Mouse (Mus musculus) hindbrain, postnatal 0 days (tissue): ENCODE data around the gene Uvssa. TPM values are rescaled to one million over a fixed set of nuclear protein-coding genes. Genes with fewer than 3 reads are reported as not detected.

Source experiments
- ATAC-seq: fragments of 200-750 bp; cut with Nextera tagmentation; 2 replicates; pipeline ENCODE4 v1.8.0; 2017; ENCODE audit warnings: mild to moderate bottlenecking, moderate TSS enrichment, moderate library complexity
- DNase-seq: peaks from one replicate; pipeline ENCODE4 v3.0.0-alpha.2; 2015; ENCODE audit warnings: low spot score
- H3K27ac ChIP-seq: fragments of 300-500 bp; sonication (generic); 2 replicates; pipeline ENCODE4 v1.5.1; 2014; ENCODE audit warnings: mild to moderate bottlenecking
- H3K27me3 ChIP-seq: fragments of 300-500 bp; sonication (generic); 2 replicates; pipeline ENCODE4 v1.6.1; 2014; ENCODE audit warnings: low read length, mixed read lengths; ENCODE audit not compliant: insufficient read depth
- H3K36me3 ChIP-seq: fragments of 300-500 bp; sonication (generic); 2 replicates; pipeline ENCODE4 v1.6.1; 2014; ENCODE audit warnings: low read length, mixed read lengths; ENCODE audit not compliant: insufficient read depth
- H3K4me1 ChIP-seq: fragments of 300-500 bp; sonication (generic); 2 replicates; pipeline ENCODE4 v1.6.1; 2014; ENCODE audit warnings: antibody characterized with exemption, low read length, mixed read lengths; ENCODE audit not compliant: insufficient read depth
- H3K4me2 ChIP-seq: fragments of 300-500 bp; sonication (generic); 2 replicates; pipeline ENCODE4 v1.6.1; 2014; ENCODE audit warnings: low read depth, mild to moderate bottlenecking, low read length, moderate library complexity, mixed read lengths
- H3K4me3 ChIP-seq: fragments of 300-500 bp; sonication (generic); 2 replicates; pipeline ENCODE4 v1.5.1; 2014; ENCODE audit warnings: low read length
- H3K9ac ChIP-seq: fragments of 300-500 bp; sonication (generic); replicated peaks from 2 replicates; pipeline ENCODE4 v1.6.1; 2014; ENCODE audit warnings: mild to moderate bottlenecking, low read length, moderate library complexity, mixed read lengths
- H3K9me3 ChIP-seq: fragments of 300-500 bp; sonication (generic); 2 replicates; pipeline ENCODE4 v1.6.1; 2016; ENCODE audit warnings: low read length, mixed read lengths
- CTCF ChIP-seq: IDR thresholded peaks from 2 replicates; pipeline ENCODE4 v1.5.1; 2016; ENCODE audit warnings: antibody characterized with exemption, control low read depth, low read depth
- WGBS: fragments of 180-500 bp; shearing (Covaris S2); extraction: QIAGEN DNeasy Blood & Tissue Kit; methylation state at CpG from one replicate; pipeline ENCODE4 v1.1.7; 2014; 5-methylcytosine and 5-hydroxymethylcytosine counted together
- polyA plus RNA-seq: library from polyadenylated mRNA; unstranded; fragments of >200 nt; fragmentation: Nextera tagmentation; extraction: Ambion mirVana; gene quantifications from 2 replicates; pipeline ENCODE4 v1.2.1, GENCODE M21; 2015
- total RNA-seq: library from RNA; depleted of rRNA; stranded (reverse); fragments of >200 nt; gene quantifications from 2 replicates; pipeline ENCODE4 v1.2.3, GENCODE M21; 2014

The Uvssa gene
- total and polyA plus RNA-seq, 2 experiments from 2014 or later: 7.7 to 8.1 TPM

DNA sequence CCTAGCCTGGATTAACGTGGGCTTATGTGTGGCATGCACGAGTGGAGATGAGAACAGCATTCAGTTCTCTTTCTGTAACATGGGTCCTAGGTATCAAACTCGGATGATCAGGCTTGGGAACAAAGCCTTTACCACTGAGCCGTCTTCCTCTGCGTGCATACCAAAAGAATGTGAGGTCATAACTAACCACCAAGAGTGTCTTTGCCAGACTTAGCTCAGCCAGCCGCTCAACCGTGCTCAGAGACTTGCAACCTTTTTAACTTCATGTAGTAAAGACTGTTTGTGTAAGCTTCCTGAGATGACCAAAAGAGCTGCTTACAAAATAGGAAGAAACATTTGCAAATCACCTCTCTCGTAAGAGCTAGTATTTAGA, 26.1 kb upstream of the Uvssa start:
- 75% methylated on average over 8 of the region's 8 CpGs for WGBS
- Histone ChIP-seq H3K36me3 (no peaks in the 10 kb centered on the region), H3K9ac (no peak overlapping the region), H3K4me2 (no peak overlapping the region), H3K4me1 (no peaks in the 10 kb centered on the region), H3K27ac (no peak overlapping the region), H3K9me3 (no peaks in the 10 kb centered on the region), H3K4me3 (no peak overlapping the region), H3K27me3 (no peaks in the 10 kb centered on the region)
- DNase-seq (no peak), ATAC-seq (no peak)
- no peak for TF ChIP-seq CTCF

DNA sequence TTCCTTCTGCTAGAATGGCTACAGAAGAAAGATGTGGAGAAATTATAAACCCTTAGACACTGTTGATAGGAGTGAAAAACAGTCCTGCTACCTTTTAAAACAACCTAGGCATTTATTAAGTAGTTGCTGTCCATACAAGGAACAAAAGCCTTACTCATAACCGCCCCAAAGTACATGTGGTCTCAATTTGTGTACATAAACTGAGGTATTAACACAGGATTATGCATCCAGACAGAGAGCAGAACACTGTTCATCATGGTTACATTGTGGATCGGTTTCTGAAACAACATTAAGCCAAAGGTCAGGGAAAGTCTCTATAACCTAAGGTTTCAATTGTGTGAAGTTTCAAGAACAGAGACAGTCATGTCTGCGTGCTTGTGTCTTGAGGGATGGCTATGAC, 25.3 kb upstream of the Uvssa start:
- DNase-seq (no peak), ATAC-seq (no peak)
- Histone ChIP-seq H3K4me1 (no peaks in the 10 kb centered on the region), H3K4me2 (no peak overlapping the region), H3K9ac (no peak overlapping the region), H3K4me3 (no peak overlapping the region), H3K9me3 (no peaks in the 10 kb centered on the region), H3K27ac (no peak overlapping the region), H3K36me3 (no peaks in the 10 kb centered on the region), H3K27me3 (no peaks in the 10 kb centered on the region)
- no peak for TF ChIP-seq CTCF
- 79% methylated on average over 3 of the region's 3 CpGs for WGBS

- Histone ChIP-seq H3K4me2 (no peak overlapping the region), H3K4me3 (no peak overlapping the region), H3K36me3 (peaks cover 29% of the 10 kb centered on the region), H3K9ac (no peak overlapping the region), H3K27me3 (no peaks in the 10 kb centered on the region), H3K27ac (no peak overlapping the region), H3K4me1 (no peaks in the 10 kb centered on the region), H3K9me3 (no peaks in the 10 kb centered on the region)
- ATAC-seq (no peak), DNase-seq (no peak)
- WGBS: 94% methylated on average over 1 of the region's 1 CpGs
- no peak for TF ChIP-seq CTCF
These were observed 20.9 kb upstream of the Uvssa start for GRCm38 (mm10) chr5:33357494-33357893.

GRCm38 (mm10) chr5:33358467-33358866, 19.9 kb upstream of the Uvssa start:
- TF ChIP-seq CTCF: no peak
- Histone ChIP-seq H3K4me3 (no peak overlapping the region), H3K27me3 (no peaks in the 10 kb centered on the region), H3K4me1 (no peaks in the 10 kb centered on the region), H3K27ac (no peak overlapping the region), H3K36me3 (peaks cover 36% of the 10 kb centered on the region), H3K9me3 (no peaks in the 10 kb centered on the region), H3K9ac (no peak overlapping the region), H3K4me2 (no peak overlapping the region)
- DNase-seq (no peak), ATAC-seq (no peak)
- WGBS: 95% methylated on average over 4 of the region's 4 CpGs

GRCm38 (mm10) chr5:33363263-33363662, 15.1 kb upstream of the Uvssa start:
- ATAC-seq (no peak), DNase-seq (no peak)
- H3K9me3 ChIP-seq: no peaks in the 10 kb centered on the region
- no peaks in the 10 kb centered on the region for H3K27me3 ChIP-seq
- H3K4me3 ChIP-seq: no peak overlapping the region
- no peak overlapping the region for H3K27ac ChIP-seq
- H3K36me3 ChIP-seq: peaks cover 73% of the 10 kb centered on the region
- 90% methylated on average over 5 of the region's 5 CpGs for WGBS
- H3K4me1 ChIP-seq: no peaks in the 10 kb centered on the region
- TF ChIP-seq CTCF: no peak
- H3K9ac ChIP-seq: no peak overlapping the region
- H3K4me2 ChIP-seq: no peak overlapping the region

GRCm38 (mm10) chr5:33368651-33369050, 9.7 kb upstream of the Uvssa start:
- Histone ChIP-seq H3K36me3 (peaks cover 84% of the 10 kb centered on the region), H3K27ac (no peak overlapping the region), H3K9ac (no peak overlapping the region), H3K4me1 (no peaks in the 10 kb centered on the region), H3K27me3 (no peaks in the 10 kb centered on the region), H3K9me3 (no peaks in the 10 kb centered on the region), H3K4me2 (no peak overlapping the region), H3K4me3 (no peak overlapping the region)
- DNase-seq: no peak
- ATAC-seq: no peak
- 86% methylated on average over 4 of the region's 4 CpGs for WGBS
- no peak for TF ChIP-seq CTCF

DNA sequence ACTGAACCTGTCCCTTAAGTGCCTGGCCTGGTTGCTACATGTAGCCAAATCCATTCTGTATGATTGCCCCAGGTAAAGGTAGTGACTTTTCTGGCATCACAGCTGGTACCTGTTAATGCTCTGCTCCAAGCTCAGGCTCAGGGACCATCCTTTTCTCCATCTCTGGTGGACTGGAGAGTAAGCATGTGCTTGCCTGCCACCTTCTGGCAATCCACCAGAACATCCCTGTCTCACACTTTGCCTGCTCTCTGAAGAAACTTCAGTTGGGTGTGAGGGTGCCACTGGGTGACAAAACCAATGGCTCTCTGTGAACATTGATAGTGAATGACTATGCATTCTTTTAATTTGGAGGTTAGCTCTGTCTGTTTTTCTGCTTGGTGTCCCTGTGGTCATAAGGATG, 7.2 kb upstream of the Uvssa start:
- peak; percentile 76 for TF ChIP-seq CTCF
- no peak overlapping the region for H3K4me2 ChIP-seq
- no peaks in the 10 kb centered on the region for H3K4me1 ChIP-seq
- H3K4me3 ChIP-seq: no peak overlapping the region
- H3K9ac ChIP-seq: no peak overlapping the region
- no peak overlapping the region for H3K27ac ChIP-seq
- peak; percentile 62; the same call in 1 of the 2 replicates for ATAC-seq
- no peaks in the 10 kb centered on the region for H3K9me3 ChIP-seq
- DNase-seq: peak; percentile 73
- peaks cover 62% of the 10 kb centered on the region for H3K36me3 ChIP-seq
- H3K27me3 ChIP-seq: no peaks in the 10 kb centered on the region
